23 mouse cellular contexts compared by ENCODE assay signal in the genomic region with DNA sequence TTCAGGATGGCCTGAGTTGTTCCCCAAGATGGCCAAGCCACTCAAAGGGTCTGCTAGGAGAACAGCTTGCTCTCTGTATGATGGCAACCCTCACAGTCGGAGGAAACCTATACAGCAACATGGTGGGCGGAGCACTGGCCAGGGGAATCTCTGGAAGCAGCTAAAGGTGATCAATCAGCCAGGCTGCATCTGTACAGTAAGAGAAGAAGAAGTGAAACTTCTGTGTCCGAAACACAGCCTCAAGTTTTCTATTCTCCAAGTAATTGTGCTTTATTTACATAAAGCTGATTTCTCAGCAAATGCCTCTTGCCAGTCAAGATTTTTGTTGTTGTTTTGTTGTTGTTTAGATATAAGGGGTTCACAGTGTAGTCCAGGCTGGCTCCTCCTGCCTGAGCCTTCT. TPM values are rescaled to one million over a fixed set of nuclear protein-coding genes. Genes with fewer than 3 reads are reported as not detected.
DNase-seq lines count a peak whose midpoint lies in the region; ATAC-seq and TF ChIP-seq lines count a peak whose summit lies in the region.
"Had no signal": no experiment of that assay in that cellular context is flagged by ENCODE, and none has a peak within 500 bp of the region (broad histone marks: within the 10 kb centered on the region; RNA-seq: fewer than 3 reads in every experiment).

No protein-coding gene starts in this region.

- in situ Hi-C loops in CH12.LX (cut with MboI; ENCODE audit: low pct_ligation_motif_present, low pct_unique_long_range_greater_than_20kb, low sequenced_read_pairs): no loop called here

- no peak for TF ChIP-seq CTCF in CH12.LX (conservative IDR thresholded peaks at IDR 0.05 in 1 of 2, IDR thresholded peaks at IDR 0.05 in 1 of 2; ENCODE audit: low read depth in 2 of 2, low read length in 2 of 2)

- no peaks in the 10 kb centered on the region for H3K79me2 ChIP-seq in CH12.LX (replicated peaks; ENCODE audit: control insufficient read depth, extremely low read depth, insufficient read depth, poor library complexity, severe bottlenecking)

- peak; percentile 74 for TF ChIP-seq EP300 in CH12.LX (IDR thresholded peaks at IDR 0.05; ENCODE audit: low read length)

- no peaks in the 10 kb centered on the region for H3K9me3 ChIP-seq in CH12.LX (replicated peaks; ENCODE audit: low read length)
- no peaks in the 10 kb centered on the region for H3K9me3 ChIP-seq in liver, embryonic 12.5 days (replicated peaks)
- H3K9me3 ChIP-seq: embryonic facial prominence, embryonic 13.5 days; embryonic facial prominence, embryonic 15.5 days; forebrain, embryonic 13.5 days; forebrain, embryonic 15.5 days had no signal

- dilution Hi-C loops in CH12.LX (cut with MboI; ENCODE audit: extremely low pct_ligation_motif_present, extremely low pct_unique_long_range_greater_than_20kb, low sequenced_read_pairs): no loop called here

- no peaks in the 10 kb centered on the region for H3K27me3 ChIP-seq in CH12.LX (replicated peaks)
- 0 out of 2 replicates have a peak, but pooled peaks cover 9% of the 10 kb centered on the region for H3K27me3 ChIP-seq in liver, embryonic 12.5 days (replicated peaks)
- H3K27me3 ChIP-seq: embryonic facial prominence, embryonic 15.5 days; forebrain, embryonic 13.5 days; forebrain, embryonic 15.5 days had no signal

- no peak overlapping the region for H3K4me3 ChIP-seq in CH12.LX (replicated peaks in 1 of 3; ENCODE audit: low read depth in 2 of 3, low read length in 2 of 3, poor library complexity in 1 of 3)
- H3K4me3 ChIP-seq in liver, embryonic 12.5 days: no peak overlapping the region
- H3K4me3 ChIP-seq: embryonic facial prominence, embryonic 13.5 days; embryonic facial prominence, embryonic 15.5 days; forebrain, embryonic 13.5 days; forebrain, embryonic 15.5 days had no signal

- peak; percentile 79 for DNase-seq in A20 (ENCODE audit: low read depth, low spot score)
- peak; percentile 44 for DNase-seq in CH12.LX (ENCODE audit: extremely low read depth)
- DNase-seq: adrenal gland, adult 2 months; adrenal gland, postnatal 10 days; adrenal gland, postnatal 25 days; cerebellum, adult 11 months; cerebellum, adult 18-20 months; cerebellum, adult 8-10 months; cerebellum, adult 9-11 months; cerebellum, postnatal 25 days; embryo, embryonic 11 days; forebrain, postnatal 0 days had no signal

- H3K36me3 ChIP-seq in CH12.LX (replicated peaks in 1 of 2; ENCODE audit: control insufficient read depth in 1 of 2, insufficient read depth in 1 of 2, low read length in 1 of 2): no peaks in the 10 kb centered on the region
- no peaks in the 10 kb centered on the region for H3K36me3 ChIP-seq in liver, embryonic 12.5 days
- H3K36me3 ChIP-seq: embryonic facial prominence, embryonic 13.5 days; embryonic facial prominence, embryonic 15.5 days; forebrain, embryonic 15.5 days had no signal

- no peak for TF ChIP-seq POLR2A in CH12.LX (IDR thresholded peaks at IDR 0.05; ENCODE audit: low read depth, low read length)

- WGBS in liver, embryonic 12.5 days (ENCODE audit: insufficient replicate concordance): 36% methylated on average over 3 of the region's 3 CpGs

- no peak overlapping the region for H3K27ac ChIP-seq in CH12.LX (ENCODE audit: insufficient read depth, low read depth)
- H3K27ac ChIP-seq in liver, embryonic 12.5 days: no peak overlapping the region
- H3K27ac ChIP-seq: embryonic facial prominence, embryonic 13.5 days; embryonic facial prominence, embryonic 15.5 days; forebrain, embryonic 13.5 days; forebrain, embryonic 15.5 days had no signal

- H3K9ac ChIP-seq in CH12.LX (ENCODE audit: insufficient read depth, low read depth): no peak overlapping the region
- no peak overlapping the region for H3K9ac ChIP-seq in liver, embryonic 12.5 days
- H3K9ac ChIP-seq: embryonic facial prominence, embryonic 13.5 days; embryonic facial prominence, embryonic 15.5 days; forebrain, embryonic 13.5 days; forebrain, embryonic 15.5 days; forebrain, postnatal 0 days had no signal

- peak overlapping the region; percentile 34 for H3K4me2 ChIP-seq in CH12.LX (ENCODE audit: insufficient read depth, low read depth, poor library complexity, severe bottlenecking)
- no peak overlapping the region for H3K4me2 ChIP-seq in liver, embryonic 12.5 days
- H3K4me2 ChIP-seq: embryonic facial prominence, embryonic 13.5 days; embryonic facial prominence, embryonic 15.5 days; forebrain, embryonic 13.5 days; forebrain, embryonic 15.5 days had no signal

- peak; percentile 38; the same call in 1 of the 2 replicates for ATAC-seq in granulocyte monocyte progenitor cell, adult 5-6 weeks (replicated peaks; ENCODE audit: poor library complexity, severe bottlenecking)
- ATAC-seq in monocyte, adult 5-6 weeks (replicated peaks; ENCODE audit: insufficient number of reproducible peaks, low FRiP score, low TSS enrichment, poor library complexity, severe bottlenecking): no peak
- ATAC-seq in liver, embryonic 12.5 days: no peak
- no peak for ATAC-seq in erythroblast, adult 5-6 weeks (replicated peaks; ENCODE audit: low FRiP score, poor library complexity, severe bottlenecking)
- ATAC-seq: CD4-positive, CD25-positive, alpha-beta regulatory T cell, adult 4 months; forebrain, embryonic 13.5 days; forebrain, embryonic 15.5 days; forebrain, postnatal 0 days had no signal

- no peak for TF ChIP-seq RAD21 in CH12.LX (IDR thresholded peaks at IDR 0.05; ENCODE audit: low read depth, low read length)

- peaks cover 20 to 42% of the 10 kb centered on the region in 2 experiments for H3K4me1 ChIP-seq in CH12.LX (ENCODE audit: control insufficient read depth in 1 of 2, insufficient read depth in 2 of 2)
- no peaks in the 10 kb centered on the region for H3K4me1 ChIP-seq in liver, embryonic 12.5 days
- H3K4me1 ChIP-seq: embryonic facial prominence, embryonic 13.5 days; embryonic facial prominence, embryonic 15.5 days; forebrain, embryonic 13.5 days; forebrain, embryonic 15.5 days had no signal

TF ChIP-seq in CH12.LX, 34 proteins besides CTCF, POLR2A, EP300 and RAD21:
- TF ChIP-seq BHLHE40 (IDR thresholded peaks at IDR 0.05; ENCODE audit: low read depth, low read length) (peak; percentile 29; the same call in 1 of the 2 replicates), IRF4 (IDR thresholded peaks at IDR 0.05; ENCODE audit: low read depth, low read length) (peak; percentile 83), JUN (IDR thresholded peaks at IDR 0.05; ENCODE audit: insufficient read depth, low read depth, low read length) (no peak)

RNA-seq across cellular contexts. Expression of gene Jaml, which starts 1.1 kb away (rescaled TPM):
- 0.51 and 0.88 TPM in 2 replicates for total RNA-seq in CH12.LX (2012; rRNA removed)
- 0.87 and 0.96 TPM in 2 replicates for total RNA-seq in CH12.LX (2014; rRNA removed)
- 1.1 and 1.4 TPM in 2 replicates for polyA plus RNA-seq in CH12.LX (2012; ENCODE audit: insufficient read length, low read depth)
- 0.51 TPM in 1 of 2 replicates, not detected in the other for total RNA-seq in granulocyte monocyte progenitor cell, adult 5-6 weeks (2014; fragmentation: Nextera tagmentation)
- total RNA-seq in granulocyte monocyte progenitor cell, adult 5-6 weeks (2017): 2.4 and 3.4 TPM in 2 replicates
- 3.2 to 7.0 TPM (median 5.8 TPM) in 3 replicates for total RNA-seq in monocyte, adult 5-6 weeks (2017)
- 0.12 TPM in 1 of 2 replicates, not detected in the other for polyA plus RNA-seq in liver, embryonic 12.5 days (2016; fragmentation: Nextera tagmentation; extraction: Ambion mirVana)
- 2.7 and 3.1 TPM in 2 replicates for total RNA-seq in erythroblast, adult 5-6 weeks (2015; ENCODE audit: low replicate concordance)
- total RNA-seq in erythroblast, adult 5-6 weeks (2017; ENCODE audit: low replicate concordance): 1.2 and 3.6 TPM in 2 replicates
- total RNA-seq: forebrain, postnatal 0 days; MEL had no signal
- polyA plus RNA-seq: embryonic facial prominence, embryonic 13.5 days; forebrain, embryonic 11.5 days; forebrain, embryonic 13.5 days had no signal

RNA-seq across cellular contexts. Expression of gene Mpzl3, which starts 22.9 kb away (rescaled TPM):
- total RNA-seq in CH12.LX (2012; rRNA removed) (3.1 and 3.4 TPM in 2 replicates), CH12.LX (2014; rRNA removed) (5.3 and 5.5 TPM in 2 replicates)
- 4.4 and 5.2 TPM in 2 replicates for polyA plus RNA-seq in CH12.LX (2012; ENCODE audit: insufficient read length, low read depth)
- total RNA-seq in granulocyte monocyte progenitor cell, adult 5-6 weeks (2014; fragmentation: Nextera tagmentation): 0.19 TPM in 1 of 2 replicates, not detected in the other
- total RNA-seq in granulocyte monocyte progenitor cell, adult 5-6 weeks (2017): 1.2 and 2.2 TPM in 2 replicates
- 5.0 to 6.5 TPM (median 5.9 TPM) in 3 replicates for total RNA-seq in monocyte, adult 5-6 weeks (2017)
- polyA plus RNA-seq in liver, embryonic 12.5 days (2016; fragmentation: Nextera tagmentation; extraction: Ambion mirVana): 0.63 and 1.1 TPM in 2 replicates
- 1.0 and 1.9 TPM in 2 replicates for total RNA-seq in erythroblast, adult 5-6 weeks (2015; ENCODE audit: low replicate concordance)
- 0.56 TPM in 1 of 2 replicates, not detected in the other for total RNA-seq in erythroblast, adult 5-6 weeks (2017; ENCODE audit: low replicate concordance)
- total RNA-seq: MEL had no signal

RNA-seq across cellular contexts. Expression of gene Mpzl2, which starts 38.3 kb away (rescaled TPM):
- 0.30 and 0.38 TPM in 2 replicates for total RNA-seq in CH12.LX (2012; rRNA removed)
- 0.18 and 0.36 TPM in 2 replicates for total RNA-seq in CH12.LX (2014; rRNA removed)
- polyA plus RNA-seq in CH12.LX (2012; ENCODE audit: insufficient read length, low read depth): 0.27 and 0.57 TPM in 2 replicates
- total RNA-seq in granulocyte monocyte progenitor cell, adult 5-6 weeks (2014; fragmentation: Nextera tagmentation): not detected in 2 replicates
- not detected in 2 replicates for total RNA-seq in granulocyte monocyte progenitor cell, adult 5-6 weeks (2017)
- not detected in 3 replicates for total RNA-seq in monocyte, adult 5-6 weeks (2017)
- 3.9 and 4.9 TPM in 2 replicates for polyA plus RNA-seq in liver, embryonic 12.5 days (2016; fragmentation: Nextera tagmentation; extraction: Ambion mirVana)
- total RNA-seq in erythroblast, adult 5-6 weeks (2015; ENCODE audit: low replicate concordance): not detected in 2 replicates
- not detected in 2 replicates for total RNA-seq in erythroblast, adult 5-6 weeks (2017; ENCODE audit: low replicate concordance)
- polyA plus RNA-seq: forebrain, embryonic 13.5 days had no signal

RNA-seq across cellular contexts. Expression of gene Scn2b, which starts 39.7 kb away (rescaled TPM):
- total RNA-seq in CH12.LX (2012; rRNA removed) (0.04 TPM in 1 of 2 replicates, not detected in the other), CH12.LX (2014; rRNA removed) (not detected in 2 replicates)
- polyA plus RNA-seq in CH12.LX (2012; ENCODE audit: insufficient read length, low read depth): 0.07 TPM in 1 of 2 replicates, not detected in the other
- not detected in 2 replicates for total RNA-seq in granulocyte monocyte progenitor cell, adult 5-6 weeks (2014; fragmentation: Nextera tagmentation)
- total RNA-seq in granulocyte monocyte progenitor cell, adult 5-6 weeks (2017): not detected in 2 replicates
- total RNA-seq in monocyte, adult 5-6 weeks (2017): 0.58 to 0.67 TPM in 2 of 3 replicates, not detected in the other
- polyA plus RNA-seq in liver, embryonic 12.5 days (2016; fragmentation: Nextera tagmentation; extraction: Ambion mirVana): 0.70 and 0.90 TPM in 2 replicates
- total RNA-seq in erythroblast, adult 5-6 weeks (2015; ENCODE audit: low replicate concordance): 0.77 TPM in 1 of 2 replicates, not detected in the other
- total RNA-seq in erythroblast, adult 5-6 weeks (2017; ENCODE audit: low replicate concordance): not detected in 2 replicates
- total RNA-seq: MEL had no signal
